Mouse (Mus musculus) spleen, adult 2 months (tissue): ENCODE data around the gene Kat7. TPM values are rescaled to one million over a fixed set of nuclear protein-coding genes. Genes with fewer than 3 reads are reported as not detected.

ENCODE experiments used
- DNase-seq, 2 experiments: peaks; one replicate each; pipeline versions ENCODE4 v3.0.0 to v3.0.0-alpha.2; 2012 to 2021; ENCODE audit warnings: low spot score in 2 of 2, low read depth in 1 of 2
- H3K27ac ChIP-seq: fragments of 200-500 bp; 2 replicates; pipeline ENCODE4 v1.5.1; 2012; ENCODE audit warnings: low read length, inconsistent platforms; ENCODE audit not compliant: insufficient read depth
- H3K27me3 ChIP-seq: fragments of 200-500 bp; 2 replicates; pipeline ENCODE4 v1.6.1; 2012; ENCODE audit warnings: mild to moderate bottlenecking, moderate library complexity, low read length, inconsistent platforms; ENCODE audit not compliant: control insufficient read depth, insufficient read depth
- H3K36me3 ChIP-seq: fragments of 200-500 bp; 2 replicates; pipeline ENCODE4 v1.6.1; 2012; ENCODE audit warnings: mild to moderate bottlenecking, low read length, inconsistent platforms; ENCODE audit not compliant: control insufficient read depth, insufficient read depth
- H3K4me1 ChIP-seq: fragments of 200-500 bp; 2 replicates; pipeline ENCODE4 v1.6.1; 2011; ENCODE audit warnings: inconsistent platforms; ENCODE audit not compliant: control insufficient read depth, insufficient read depth, insufficient read length
- H3K4me3 ChIP-seq: fragments of 200-500 bp; 2 replicates; pipeline ENCODE4 v1.5.1; 2011; ENCODE audit warnings: mild to moderate bottlenecking, inconsistent platforms; ENCODE audit not compliant: insufficient read depth, insufficient read length; ENCODE audit errors: extremely low read depth
- CTCF ChIP-seq: fragments of 200-500 bp; IDR thresholded peaks from 2 replicates; pipeline ENCODE4 v1.5.1; 2011; ENCODE audit warnings: mild to moderate bottlenecking, inconsistent platforms; ENCODE audit not compliant: insufficient read depth, insufficient read length, insufficient replicate concordance; ENCODE audit errors: extremely low read depth
- POLR2A ChIP-seq: fragments of 200-500 bp; IDR thresholded peaks from 2 replicates; pipeline ENCODE4 v1.6.1; 2011; ENCODE audit warnings: low read depth, low read length, inconsistent platforms
- WGBS: fragments of 180-500 bp; shearing (Covaris S2); methylation state at CpG from one replicate; pipeline ENCODE4 v1.1.7; 2018; 5-methylcytosine and 5-hydroxymethylcytosine counted together
- polyA plus RNA-seq: library from polyadenylated mRNA; depleted of rRNA; stranded (reverse); fragments of >200 nt; gene quantifications from 2 replicates; pipeline ENCODE4 v1.2.3, GENCODE M21; 2012

The Kat7 gene
- polyA plus RNA-seq, 1 experiment, result 25.2 TPM

DNA sequence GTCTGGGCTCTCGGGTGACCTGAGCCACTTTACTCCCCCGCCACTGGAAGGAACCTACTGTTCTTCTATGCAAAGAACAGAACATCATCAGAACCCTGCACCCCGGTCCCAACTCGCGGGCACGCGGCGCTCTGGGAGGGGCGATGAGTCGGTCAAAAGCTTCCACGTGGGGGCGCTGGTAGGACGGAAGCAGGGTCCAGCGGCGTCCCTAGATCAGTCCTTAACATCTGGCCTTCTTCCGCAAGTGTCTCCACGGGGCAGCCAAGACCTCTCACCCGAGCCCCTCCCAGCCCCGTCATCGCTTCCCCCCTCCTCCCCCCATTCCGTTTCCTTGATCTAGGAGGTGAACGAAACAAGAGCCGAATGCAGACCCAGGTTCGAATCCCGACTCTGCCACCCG is 51.6 kb downstream of the Kat7 start:
- DNase-seq, result peak; percentile 55 to 86
- H3K4me3 ChIP-seq, result peak overlapping the region; percentile 70
- under 1% methylated on average over 26 of the region's 26 CpGs for WGBS
- peaks cover 15% of the 10 kb centered on the region for H3K4me1 ChIP-seq
- H3K36me3 ChIP-seq, result no peaks in the 10 kb centered on the region
- no peaks in the 10 kb centered on the region for H3K27me3 ChIP-seq
- TF ChIP-seq POLR2A, result no peak
- peak; percentile 65 for TF ChIP-seq CTCF
- H3K27ac ChIP-seq, result peak overlapping the region; percentile 86

DNA sequence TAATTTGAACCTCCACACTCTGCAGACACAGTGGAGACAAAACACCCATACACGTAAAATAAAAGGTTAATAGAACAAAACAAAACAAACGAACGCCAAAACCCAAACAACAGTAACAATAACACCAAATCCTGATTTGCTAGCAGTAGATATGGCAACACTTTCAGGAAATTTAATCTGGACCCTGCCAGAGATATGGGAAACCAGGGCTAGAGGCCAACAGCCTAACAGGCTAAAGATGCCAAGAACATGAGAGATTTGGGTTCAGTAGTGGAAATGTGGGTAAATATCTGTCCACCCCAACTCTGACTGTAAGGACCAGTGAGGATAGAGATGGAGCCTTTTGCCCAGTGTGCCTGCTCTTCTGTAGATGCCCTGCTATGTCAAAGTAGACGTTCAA is 52.1 kb downstream of the Kat7 start:
- 65% methylated on average over 4 of the region's 4 CpGs for WGBS
- no peaks in the 10 kb centered on the region for H3K27me3 ChIP-seq
- no peak overlapping the region for H3K4me3 ChIP-seq
- H3K27ac ChIP-seq, result no peak overlapping the region
- H3K4me1 ChIP-seq, result peaks cover 15% of the 10 kb centered on the region
- H3K36me3 ChIP-seq, result no peaks in the 10 kb centered on the region
- DNase-seq, result no peak
- no peak for TF ChIP-seq CTCF

GRCm38 (mm10) chr11:95255747-95256146 is 54.3 kb downstream of the Kat7 start:
- Histone ChIP-seq H3K4me1 (peaks cover 6% of the 10 kb centered on the region), H3K36me3 (no peaks in the 10 kb centered on the region), H3K4me3 (no peak overlapping the region), H3K27ac (no peak overlapping the region), H3K27me3 (no peaks in the 10 kb centered on the region)
- DNase-seq, result no peak
- WGBS, result 81% methylated on average over 6 of the region's 6 CpGs
- TF ChIP-seq POLR2A (no peak), CTCF (no peak)

DNA sequence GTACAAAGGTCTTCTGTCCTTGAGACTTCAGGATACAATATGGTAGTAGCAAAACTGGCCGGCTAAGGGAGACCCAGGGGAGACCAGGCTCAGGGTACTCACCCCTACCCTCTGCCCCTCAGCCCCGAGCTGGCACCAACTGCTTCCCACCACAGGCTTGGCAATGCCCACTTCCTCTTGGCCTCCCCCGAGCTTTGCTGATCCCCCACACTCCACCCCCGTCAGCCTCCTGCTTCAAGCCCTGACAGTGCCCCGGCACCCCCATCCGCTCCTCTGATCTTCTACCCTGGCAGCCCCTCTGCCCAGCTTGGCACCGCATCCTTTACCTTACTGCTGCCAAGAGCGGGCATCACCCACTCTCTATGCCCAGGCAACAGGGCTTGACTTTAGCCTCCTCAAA is 55.9 kb downstream of the Kat7 start:
- no peaks in the 10 kb centered on the region for H3K36me3 ChIP-seq
- no peaks in the 10 kb centered on the region for H3K27me3 ChIP-seq
- H3K4me3 ChIP-seq, result no peak overlapping the region
- no peak overlapping the region for H3K27ac ChIP-seq
- TF ChIP-seq CTCF, result no peak
- no peak for TF ChIP-seq POLR2A
- no peak for DNase-seq
- 16% methylated on average over 8 of the region's 8 CpGs for WGBS
- no peaks in the 10 kb centered on the region for H3K4me1 ChIP-seq

DNA sequence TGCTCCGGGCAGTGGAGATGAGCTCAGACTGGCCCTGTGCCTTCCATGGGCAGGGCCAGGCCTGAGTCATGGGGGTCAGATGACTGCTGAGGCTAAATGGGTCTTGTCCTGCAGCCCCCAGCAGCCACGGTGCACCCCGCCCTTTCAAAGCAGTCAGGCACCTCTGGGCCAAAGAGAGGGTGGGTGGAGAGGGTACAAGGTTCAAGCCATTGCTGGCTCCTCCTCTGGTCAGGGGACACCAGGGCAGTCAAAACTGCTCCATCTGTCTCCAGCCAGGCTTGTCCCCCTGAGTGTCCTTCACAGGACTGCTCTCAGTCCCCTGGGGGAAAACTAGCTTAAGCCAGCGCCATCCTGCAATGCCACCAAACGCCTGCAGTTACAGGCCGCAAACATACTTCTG is 57.9 kb downstream of the Kat7 start:
- H3K4me3 ChIP-seq, result no peak overlapping the region
- H3K36me3 ChIP-seq, result no peaks in the 10 kb centered on the region
- WGBS, result 91% methylated on average over 6 of the region's 6 CpGs
- no peaks in the 10 kb centered on the region for H3K4me1 ChIP-seq
- H3K27me3 ChIP-seq, result no peaks in the 10 kb centered on the region
- H3K27ac ChIP-seq, result no peak overlapping the region
- no peak for TF ChIP-seq CTCF
- no peak for TF ChIP-seq POLR2A
- DNase-seq, result no peak

DNA sequence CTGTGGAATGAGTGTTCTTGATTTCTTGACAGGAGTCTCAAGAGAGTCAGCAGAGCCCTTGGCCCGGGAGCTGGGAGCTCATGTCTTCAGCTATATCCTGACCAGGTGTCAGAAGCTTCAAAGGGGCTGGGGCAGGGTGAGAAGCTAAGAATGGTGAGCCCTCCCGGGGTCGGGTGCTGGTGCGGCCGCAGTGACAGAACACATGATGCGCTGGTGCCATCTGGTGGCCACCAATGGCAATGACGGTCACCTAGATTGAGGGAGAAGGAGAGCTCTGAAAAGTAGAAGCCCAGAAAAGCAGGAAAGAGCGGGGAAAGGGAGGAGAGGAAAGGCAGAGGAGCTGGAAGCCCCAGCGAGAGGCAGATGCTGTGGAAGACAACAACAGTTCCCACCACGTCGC is 58.8 kb downstream of the Kat7 start:
- Histone ChIP-seq H3K4me3 (no peak overlapping the region), H3K36me3 (no peaks in the 10 kb centered on the region), H3K27ac (no peak overlapping the region), H3K27me3 (no peaks in the 10 kb centered on the region), H3K4me1 (no peaks in the 10 kb centered on the region)
- no peak for TF ChIP-seq POLR2A
- TF ChIP-seq CTCF, result peak; percentile 92
- WGBS, result 6% methylated on average over 11 of the region's 11 CpGs
- peak in 1 of 2 experiments; percentile 60 for DNase-seq

DNA sequence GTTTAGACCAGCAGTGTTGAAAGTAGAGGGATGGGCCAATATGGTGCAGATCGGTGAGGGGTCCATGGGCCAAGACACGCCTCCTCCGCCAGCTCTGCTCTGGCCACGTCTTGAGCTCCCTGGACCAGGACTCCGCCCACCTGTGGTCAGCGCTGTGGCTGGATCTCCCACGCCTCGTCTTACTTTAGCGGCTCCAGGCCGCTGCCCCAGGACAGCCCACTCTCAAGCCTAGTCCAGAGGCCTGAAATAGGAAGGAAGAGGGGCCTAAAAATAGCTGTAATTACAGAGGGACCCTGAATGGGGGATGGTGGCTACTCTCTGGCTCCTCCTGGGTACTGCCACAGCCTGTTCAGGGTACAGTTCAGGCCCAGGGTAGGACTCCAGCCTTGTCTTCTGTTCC is 59.9 kb downstream of the Kat7 start:
- no peaks in the 10 kb centered on the region for H3K27me3 ChIP-seq
- no peak overlapping the region for H3K4me3 ChIP-seq
- no peak overlapping the region for H3K27ac ChIP-seq
- 34% methylated on average over 10 of the region's 10 CpGs for WGBS
- H3K36me3 ChIP-seq, result no peaks in the 10 kb centered on the region
- no peak for DNase-seq
- H3K4me1 ChIP-seq, result no peaks in the 10 kb centered on the region
- TF ChIP-seq POLR2A (no peak), CTCF (no peak)
